Mouse (Mus musculus) thymus, postnatal 25 days (tissue): ENCODE measurements around the gene Rpl37.

Experiments used
- DNase-seq: peaks from one replicate; pipeline ENCODE4 v3.0.0; 2022

Rpl37 gene

GRCm38 (mm10) chr15:5155093-5155492 is 38.6 kb downstream of the Rpl37 start:
- DNase-seq = no peak

GRCm38 (mm10) chr15:5156355-5156754 is 39.9 kb downstream of the Rpl37 start:
- DNase-seq = no peak

- no peak for DNase-seq
Observed at GRCm38 (mm10) chr15:5157386-5157785, 40.9 kb downstream of the Rpl37 start.

- DNase-seq = no peak
Observed at GRCm38 (mm10) chr15:5158827-5159226, 42.4 kb downstream of the Rpl37 start.

- DNase-seq = no peak
Observed at GRCm38 (mm10) chr15:5165121-5165773, 48.8 kb downstream of the Rpl37 start.
